Comparison of ENCODE assay signal across 31 mouse cellular contexts in the genomic region with DNA sequence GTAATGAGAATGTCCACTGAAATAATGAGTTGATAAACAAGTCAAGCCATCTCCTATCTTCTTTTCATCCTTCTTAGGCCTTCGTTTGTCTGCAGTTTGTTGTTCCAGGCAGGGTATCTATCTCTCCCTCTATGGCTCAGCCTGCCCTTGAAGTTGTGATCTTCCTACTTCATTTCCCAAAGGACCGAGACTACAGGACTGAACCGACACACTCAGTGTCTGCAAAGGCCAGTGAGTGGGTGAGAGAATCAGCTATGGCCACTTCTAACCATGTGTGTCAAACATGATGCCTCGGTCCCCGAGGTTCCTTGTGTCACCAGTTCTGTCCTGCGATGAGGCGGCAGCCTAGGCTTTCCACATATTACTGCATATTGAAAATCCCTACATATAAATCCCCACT. TPM values are rescaled to one million over a fixed set of nuclear protein-coding genes. Genes with fewer than 3 reads are reported as not detected.
"Had no signal": no experiment of that assay in that cellular context is flagged by ENCODE, and none has a peak within 500 bp of the region (broad histone marks: within the 10 kb centered on the region; RNA-seq: fewer than 3 reads in every experiment).

No protein-coding gene starts in this region.

- DNase-seq: left cerebral cortex, postnatal 4 days; liver; liver, embryonic 13.5 days; liver, postnatal 0 days; lung, adult 18-20 months; lung, adult 2 months; lung, embryonic 14.5 days; lung, postnatal 10 days; lung, postnatal 14 days; lung, postnatal 36 days; lung, postnatal 4 days had no signal

- ATAC-seq: liver, embryonic 12.5 days; liver, postnatal 0 days; lung, postnatal 0 days; midbrain, embryonic 13.5 days; midbrain, embryonic 15.5 days had no signal

- H3K27ac ChIP-seq: left cerebral cortex, adult 2 months; limb, embryonic 10.5 days; limb, embryonic 12.5 days; limb, embryonic 13.5 days; limb, embryonic 15.5 days; liver, embryonic 12.5 days; liver, embryonic 13.5 days; liver, embryonic 14.5 days; liver, embryonic 15.5 days; lung, embryonic 15.5 days; macrophage; midbrain, embryonic 12.5 days; midbrain, embryonic 13.5 days; midbrain, embryonic 15.5 days; neural tube, embryonic 12.5 days; neural tube, embryonic 13.5 days had no signal

- H3K27me3 ChIP-seq: limb, embryonic 12.5 days; limb, embryonic 13.5 days; limb, embryonic 15.5 days; liver, embryonic 12.5 days; liver, embryonic 13.5 days; liver, embryonic 15.5 days; lung, embryonic 15.5 days; megakaryocyte, embryonic 14.5 days; midbrain, embryonic 12.5 days; midbrain, embryonic 13.5 days; midbrain, embryonic 15.5 days; neural tube, embryonic 12.5 days; neural tube, embryonic 13.5 days had no signal

- H3K4me1 ChIP-seq: limb, embryonic 10.5 days; limb, embryonic 12.5 days; limb, embryonic 13.5 days; limb, embryonic 15.5 days; liver, embryonic 12.5 days; liver, embryonic 13.5 days; liver, embryonic 15.5 days; lung, embryonic 15.5 days; megakaryocyte, embryonic 14.5 days; midbrain, embryonic 12.5 days; midbrain, embryonic 13.5 days; midbrain, embryonic 15.5 days; neural tube, embryonic 12.5 days had no signal

- H3K4me2 ChIP-seq: limb, embryonic 12.5 days; limb, embryonic 13.5 days; limb, embryonic 15.5 days; liver, embryonic 11.5 days; liver, embryonic 12.5 days; liver, embryonic 13.5 days; liver, embryonic 15.5 days; lung, embryonic 14.5 days; lung, embryonic 15.5 days; midbrain, embryonic 12.5 days; midbrain, embryonic 13.5 days; midbrain, embryonic 15.5 days; neural tube, embryonic 12.5 days; neural tube, embryonic 13.5 days had no signal

- H3K4me3 ChIP-seq: left cerebral cortex, adult 2 months; limb, embryonic 10.5 days; limb, embryonic 12.5 days; limb, embryonic 13.5 days; limb, embryonic 15.5 days; liver, embryonic 12.5 days; liver, embryonic 13.5 days; liver, embryonic 15.5 days; lung, embryonic 15.5 days; megakaryocyte, embryonic 14.5 days; midbrain, embryonic 12.5 days; midbrain, embryonic 13.5 days; midbrain, embryonic 15.5 days; myocyte; neural tube, embryonic 12.5 days; neural tube, embryonic 13.5 days had no signal

- H3K9ac ChIP-seq: limb, embryonic 12.5 days; limb, embryonic 13.5 days; limb, embryonic 15.5 days; liver, embryonic 12.5 days; liver, embryonic 13.5 days; liver, embryonic 14.5 days; liver, embryonic 15.5 days; liver, postnatal 0 days; lung, embryonic 14.5 days; lung, embryonic 15.5 days; midbrain, embryonic 12.5 days; midbrain, embryonic 13.5 days; midbrain, embryonic 15.5 days; neural tube, embryonic 12.5 days; neural tube, embryonic 13.5 days had no signal

- H3K9me3 ChIP-seq: limb, embryonic 10.5 days; limb, embryonic 12.5 days; limb, embryonic 13.5 days; limb, embryonic 15.5 days; liver, embryonic 12.5 days; liver, embryonic 13.5 days; liver, embryonic 15.5 days; lung, embryonic 15.5 days; megakaryocyte, embryonic 14.5 days; midbrain, embryonic 12.5 days; midbrain, embryonic 13.5 days; midbrain, embryonic 15.5 days; neural tube, embryonic 12.5 days; neural tube, embryonic 13.5 days had no signal

- H3K36me3 ChIP-seq: liver, embryonic 12.5 days; liver, embryonic 13.5 days; liver, embryonic 15.5 days had no signal

RNA-seq across cellular contexts. Expression of a gene that starts 19.2 kb away (rescaled TPM):
- total RNA-seq: monocyte, adult 5-6 weeks had no signal
